Mouse (Mus musculus) MEL (cell line): ENCODE measurements around the gene Csnk1e. TPM values are rescaled to one million over a fixed set of nuclear protein-coding genes. Genes with fewer than 3 reads are reported as not detected.
A peak's percentile ranks its signal among the peaks of the same experiment; 100 is the strongest.

Experiments used
- DNase-seq: peaks from one replicate; pipeline ENCODE4 v3.0.0; 2011; ENCODE audit warnings: low read depth, low spot score
- H3K27ac ChIP-seq: 2 replicates; pipeline ENCODE4 v1.5.1; 2012; ENCODE audit warnings: low read depth, mild to moderate bottlenecking, control low read depth, low read length, moderate library complexity; ENCODE audit not compliant: control insufficient read depth
- H3K27me3 ChIP-seq, 2 experiments: fragments of 150-350 bp in 1 of 2; sonication (generic) in 1 of 2; 2 replicates each; pipeline ENCODE4 v1.6.1; 2012; ENCODE audit warnings: low read length in 2 of 2, mild to moderate bottlenecking in 2 of 2, improper control_type of control experiment in 1 of 2, moderate library complexity in 1 of 2; ENCODE audit not compliant: insufficient read depth in 2 of 2, control insufficient read depth in 1 of 2
- H3K36me3 ChIP-seq, 2 experiments: 2 replicates each; pipeline ENCODE4 v1.6.1; 2012 to 2014; ENCODE audit warnings: low read length in 2 of 2, improper control_type of control experiment in 1 of 2, inconsistent platforms in 1 of 2, mild to moderate bottlenecking in 1 of 2; ENCODE audit not compliant: insufficient read depth in 2 of 2, control insufficient read depth in 1 of 2
- H3K4me1 ChIP-seq, 2 experiments: fragments of 150-350 bp in 1 of 2; sonication (generic) in 1 of 2; 2 replicates each; pipeline ENCODE4 v1.6.1; 2012; ENCODE audit warnings: low read length in 2 of 2, improper control_type of control experiment in 1 of 2, mild to moderate bottlenecking in 1 of 2; ENCODE audit not compliant: insufficient read depth in 2 of 2, control insufficient read depth in 1 of 2
- H3K4me3 ChIP-seq, 2 experiments: fragments of 150-350 bp in 1 of 2; sonication (generic) in 1 of 2; 2 replicates each; pipeline ENCODE4 v1.5.1; 2012; ENCODE audit warnings: low read depth in 2 of 2, low read length in 2 of 2, mild to moderate bottlenecking in 2 of 2, moderate library complexity in 2 of 2, control low read depth in 1 of 2, improper control_type of control experiment in 1 of 2; ENCODE audit not compliant: control insufficient read depth in 1 of 2, insufficient read depth in 1 of 2
- H3K79me2 ChIP-seq: 2 replicates; pipeline ENCODE4 v1.6.1; 2012; ENCODE audit warnings: mild to moderate bottlenecking, low read length, moderate library complexity; ENCODE audit not compliant: control insufficient read depth, poor library complexity, insufficient read depth
- H3K9ac ChIP-seq: 2 replicates; pipeline ENCODE4 v1.6.1; 2012; ENCODE audit warnings: low read depth, mild to moderate bottlenecking, control low read depth, low read length, moderate library complexity; ENCODE audit not compliant: control insufficient read depth, poor library complexity, severe bottlenecking
- H3K9me3 ChIP-seq: fragments of 150-350 bp; sonication (generic); replicated peaks from 2 replicates; pipeline ENCODE4 v1.6.1; 2012; ENCODE audit warnings: mild to moderate bottlenecking, low read length, improper control_type of control experiment, moderate library complexity; ENCODE audit not compliant: insufficient read depth
- BHLHE40 ChIP-seq: IDR thresholded peaks from 2 replicates; pipeline ENCODE4 v1.6.1; 2012; ENCODE audit warnings: low read depth, mild to moderate bottlenecking, inconsistent platforms, low read length, improper control_type of control experiment, borderline replicate concordance
- CTCF ChIP-seq, 3 experiments: IDR thresholded peaks in 2 of 3; conservative IDR thresholded peaks in 1 of 3; 2 replicates each; pipeline ENCODE4 v1.5.1; 2011 to 2012; ENCODE audit warnings: low read length in 3 of 3, low read depth in 2 of 3, mild to moderate bottlenecking in 2 of 3, improper control_type of control experiment in 1 of 3, inconsistent platforms in 1 of 3, mixed read lengths in 1 of 3, moderate library complexity in 1 of 3; ENCODE audit not compliant: control insufficient read depth in 1 of 3, insufficient read depth in 1 of 3, poor library complexity in 1 of 3, severe bottlenecking in 1 of 3
- ELF1 ChIP-seq: IDR thresholded peaks from 2 replicates; pipeline ENCODE4 v1.6.1; 2014; ENCODE audit warnings: low read depth, mild to moderate bottlenecking, inconsistent platforms, low read length, improper control_type of control experiment, moderate library complexity
- JUND ChIP-seq: IDR thresholded peaks from 2 replicates; pipeline ENCODE4 v1.6.1; 2011; ENCODE audit warnings: low read depth, mild to moderate bottlenecking, improper control_type of control experiment, low read length
- MAZ ChIP-seq: IDR thresholded peaks from 2 replicates; pipeline ENCODE4 v1.6.1; 2012; ENCODE audit warnings: low read depth, mild to moderate bottlenecking, inconsistent platforms, low read length, improper control_type of control experiment
- MYB ChIP-seq: IDR thresholded peaks from 2 replicates; pipeline ENCODE4 v1.6.1; 2011; ENCODE audit warnings: mild to moderate bottlenecking, low read depth, low read length, improper control_type of control experiment
- POLR2A ChIP-seq, 2 experiments: IDR thresholded peaks; 2 replicates each; pipeline ENCODE4 v1.6.1; 2011 to 2012; ENCODE audit warnings: low read length in 2 of 2, mild to moderate bottlenecking in 2 of 2, control low read depth in 1 of 2, improper control_type of control experiment in 1 of 2, low read depth in 1 of 2, moderate library complexity in 1 of 2; ENCODE audit not compliant: control insufficient read depth in 1 of 2, insufficient read depth in 1 of 2, poor library complexity in 1 of 2
- SMC3 ChIP-seq: IDR thresholded peaks from 2 replicates; pipeline ENCODE4 v1.6.1; 2011; ENCODE audit warnings: low read depth, low read length, improper control_type of control experiment
- TAL1 ChIP-seq: IDR thresholded peaks from 2 replicates; pipeline ENCODE4 v1.6.1; 2012; ENCODE audit warnings: mild to moderate bottlenecking, inconsistent platforms, low read length, moderate library complexity, mixed read lengths
- TCF12 ChIP-seq: IDR thresholded peaks from 2 replicates; pipeline ENCODE4 v1.6.1; 2014; ENCODE audit warnings: low read depth, mild to moderate bottlenecking, inconsistent platforms, low read length, improper control_type of control experiment, moderate library complexity
- UBTF ChIP-seq: IDR thresholded peaks from 2 replicates; pipeline ENCODE4 v1.6.1; 2012; ENCODE audit warnings: low read depth, mild to moderate bottlenecking, inconsistent platforms, low read length, improper control_type of control experiment, moderate library complexity, borderline replicate concordance; ENCODE audit not compliant: insufficient read depth
- USF1 ChIP-seq: IDR thresholded peaks from 2 replicates; pipeline ENCODE4 v1.6.1; 2014; ENCODE audit warnings: low read depth, mild to moderate bottlenecking, inconsistent platforms, low read length, improper control_type of control experiment, moderate library complexity
- ZC3H11A ChIP-seq: IDR thresholded peaks from 2 replicates; pipeline ENCODE4 v1.6.1; 2012; ENCODE audit warnings: low read depth, mild to moderate bottlenecking, inconsistent platforms, low read length, improper control_type of control experiment
- polyA plus RNA-seq, 2 experiments: library from polyadenylated mRNA; stranded (reverse) in 1 of 2; unstranded in 1 of 2; fragments of >175 nt in 1 of 2; fragments of >200 nt in 1 of 2; gene quantifications; 2 replicates each; pipeline versions ENCODE4 v1.2.1 to v1.2.4; 2012; ENCODE audit warnings: low replicate concordance in 2 of 2, low read depth in 1 of 2; ENCODE audit not compliant: insufficient read length in 2 of 2, insufficient read depth in 1 of 2, missing spikeins in 1 of 2
- total RNA-seq: library from RNA; depleted of rRNA; stranded (reverse); fragments of 300-350 nt; gene quantifications from 2 replicates; pipeline ENCODE4 v1.2.3, GENCODE M21; 2012

Gene Csnk1e
- total and polyA plus RNA-seq, 3 experiments = 28.5 to 58.1 TPM; not detected in 1

- H3K79me2 ChIP-seq = peaks cover 10% of the 10 kb centered on the region
- peaks cover 0 to 5% of the 10 kb centered on the region in 2 experiments; a peak in 1 of 4 replicates for H3K36me3 ChIP-seq
- H3K27ac ChIP-seq = no peak overlapping the region
- H3K4me3 ChIP-seq = no peak overlapping the region
- no peaks in the 10 kb centered on the region for H3K27me3 ChIP-seq
- no peak for TF ChIP-seq UBTF
- TF ChIP-seq ZC3H11A = no peak
- TF ChIP-seq MAZ = no peak
- TF ChIP-seq TAL1 = peak; percentile 41
- TF ChIP-seq POLR2A (IDR thresholded peaks at IDR 0.05; ENCODE audit: control insufficient read depth in 1 of 2, insufficient read depth in 1 of 2, low read depth in 1 of 2, low read length in 2 of 2, poor library complexity in 1 of 2) = no peak
- TF ChIP-seq CTCF (IDR thresholded peaks at IDR 0.05 in 2 of 3, conservative IDR thresholded peaks at IDR 0.05 in 1 of 3; ENCODE audit: control insufficient read depth in 1 of 3, insufficient read depth in 1 of 3, low read depth in 2 of 3, low read length in 3 of 3, poor library complexity in 1 of 3, severe bottlenecking in 1 of 3) = no peak
- no peak for TF ChIP-seq BHLHE40
- H3K9ac ChIP-seq = no peak overlapping the region
- H3K4me1 ChIP-seq = peaks cover 0 to 20% of the 10 kb centered on the region in 2 experiments
- DNase-seq = peak; percentile 33
- H3K9me3 ChIP-seq = no peaks in the 10 kb centered on the region
Measured at GRCm38 (mm10) chr15:79400134-79400974, 55.0 kb downstream of the Csnk1e start.

- H3K4me3 ChIP-seq = no peak overlapping the region
- no peak for TF ChIP-seq SMC3
- no peak for TF ChIP-seq TCF12
- TF ChIP-seq UBTF = no peak
- TF ChIP-seq JUND = no peak
- no peak for TF ChIP-seq MYB
- no peak for TF ChIP-seq USF1
- TF ChIP-seq ELF1 = no peak
- TF ChIP-seq, all 39 proteins: peak for 0
- no peak for DNase-seq
- Histone ChIP-seq H3K9me3 (no peaks in the 10 kb centered on the region), H3K36me3 (peaks cover 0 to 5% of the 10 kb centered on the region in 2 experiments; a peak in 1 of 4 replicates), H3K9ac (no peak overlapping the region), H3K27me3 (no peaks in the 10 kb centered on the region), H3K79me2 (peaks cover 10% of the 10 kb centered on the region), H3K27ac (no peak overlapping the region), H3K4me1 (peaks cover 0 to 20% of the 10 kb centered on the region in 2 experiments)
Measured at GRCm38 (mm10) chr15:79399231-79400052, 55.9 kb downstream of the Csnk1e start.
